Mouse (Mus musculus): ENCODE results near the gene Usp54.

GRCm38 (mm10) chr14:20651000-20651399 lies 10.1 kb upstream of the Usp54 start:
- TF ChIP-seq CTCF (IDR thresholded peaks at IDR 0.05; ENCODE audit: extremely low read depth, insufficient read depth, insufficient read length, insufficient replicate concordance) = no peak
- no peak for TF ChIP-seq POLR2A (IDR thresholded peaks at IDR 0.05; ENCODE audit: low read depth, low read length)

Data from spleen, adult 2 months (tissue).